Mouse (Mus musculus) ovary, postnatal 14 days (tissue): ENCODE measurements at regions not wholly inside any gene's neighbourhood (a gene's known extent, or its start where the extent isn't known, plus 50 kb on each side); places are given as distances from the start of the nearest gene placed in this dataset.

ENCODE experiments used
- DNase-seq: peaks from one replicate; pipeline ENCODE4 v3.0.0; 2022; ENCODE audit warnings: low spot score

- DNase-seq: no peak
Observed at GRCm38 (mm10) chr2:9267675-9268074, 613.4 kb upstream of the 4930412O13Rik start.

- DNase-seq: no peak
Observed at GRCm38 (mm10) chr2:9283441-9283840, 597.6 kb upstream of the 4930412O13Rik start.

DNA sequence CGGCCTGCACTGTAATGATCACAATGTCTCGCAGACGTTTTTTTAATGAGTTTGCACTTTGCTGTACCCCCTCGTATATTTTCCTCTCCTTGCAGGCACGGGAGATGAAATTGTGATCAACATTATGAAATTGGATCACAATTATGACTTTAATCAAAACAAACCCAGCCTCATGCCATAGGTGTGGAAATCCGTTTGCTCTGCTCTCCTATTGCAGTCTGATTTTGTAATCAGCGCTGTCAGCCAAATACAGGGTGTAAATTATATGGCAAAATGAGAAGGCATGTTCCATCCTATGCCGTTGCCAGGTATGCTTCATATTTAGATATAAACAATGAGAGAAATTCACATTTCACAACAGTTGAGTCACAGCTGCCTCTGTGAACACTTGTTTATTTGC lies 595.3 kb upstream of the 4930412O13Rik start:
- DNase-seq: no peak

DNA sequence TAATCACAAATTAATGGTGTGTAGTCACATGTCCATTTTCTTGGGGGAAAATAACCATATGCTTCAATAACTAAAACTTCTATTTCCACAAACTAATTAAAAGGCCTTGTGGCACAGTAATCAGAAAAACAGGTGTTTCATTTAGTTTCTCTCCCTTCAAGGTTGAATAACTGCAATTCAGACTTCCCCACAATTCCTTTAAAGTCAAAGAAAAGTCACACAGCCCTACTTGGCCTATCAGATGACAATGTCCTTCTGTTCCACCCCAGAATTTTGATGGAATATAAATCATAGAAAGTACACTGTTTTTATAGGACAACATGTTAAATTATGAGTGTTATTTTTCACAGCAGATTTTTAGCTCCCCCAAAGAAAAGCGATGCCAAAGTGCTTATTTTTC lies 594.0 kb upstream of the 4930412O13Rik start:
- DNase-seq: no peak

- no peak for DNase-seq
Observed at GRCm38 (mm10) chr2:9287623-9288022, 593.4 kb upstream of the 4930412O13Rik start.

- DNase-seq: no peak
Observed at GRCm38 (mm10) chr2:9331630-9332352, 549.3 kb upstream of the 4930412O13Rik start.

GRCm38 (mm10) chr2:9348982-9349381 lies 532.1 kb upstream of the 4930412O13Rik start:
- no peak for DNase-seq

DNA sequence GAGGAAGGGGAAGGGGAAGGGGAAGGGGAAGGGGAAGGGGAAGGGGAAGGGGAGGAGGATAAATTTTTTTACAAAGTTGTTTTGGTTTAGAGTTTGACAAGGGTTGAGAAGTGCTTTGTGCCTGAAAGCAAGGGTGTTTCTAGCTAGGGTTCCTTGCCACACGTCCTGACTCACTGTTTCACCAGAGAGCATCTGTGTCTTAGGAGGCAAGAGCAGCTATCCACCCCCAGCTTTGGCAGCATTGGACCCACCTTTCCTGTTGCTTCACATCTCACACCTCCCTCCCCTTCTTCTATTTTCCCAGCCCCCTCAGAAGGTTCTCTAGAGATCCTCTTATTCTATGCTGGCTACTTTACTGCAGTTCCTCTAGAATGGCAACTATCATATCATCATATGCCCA lies 531.1 kb upstream of the 4930412O13Rik start:
- no peak for DNase-seq

DNA sequence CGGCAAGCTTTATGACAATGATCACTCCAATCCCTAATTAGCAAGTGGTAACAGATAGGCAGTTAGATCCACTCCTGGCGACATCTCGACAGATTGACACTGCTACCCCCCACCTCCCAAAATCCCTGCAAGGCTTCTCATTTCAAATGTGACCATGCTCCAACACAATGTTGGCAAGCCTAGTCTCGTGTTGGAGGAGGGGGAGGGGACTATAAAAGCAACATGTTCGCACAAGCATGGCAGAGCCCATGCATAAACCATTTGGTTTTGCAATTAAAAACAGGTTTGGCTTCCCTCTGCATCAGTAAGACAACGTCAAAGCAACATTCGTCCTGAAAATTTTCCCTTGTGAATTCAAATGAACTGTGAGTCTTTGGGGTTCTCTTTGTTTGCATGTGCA lies 528.9 kb upstream of the 4930412O13Rik start:
- no peak for DNase-seq

DNA sequence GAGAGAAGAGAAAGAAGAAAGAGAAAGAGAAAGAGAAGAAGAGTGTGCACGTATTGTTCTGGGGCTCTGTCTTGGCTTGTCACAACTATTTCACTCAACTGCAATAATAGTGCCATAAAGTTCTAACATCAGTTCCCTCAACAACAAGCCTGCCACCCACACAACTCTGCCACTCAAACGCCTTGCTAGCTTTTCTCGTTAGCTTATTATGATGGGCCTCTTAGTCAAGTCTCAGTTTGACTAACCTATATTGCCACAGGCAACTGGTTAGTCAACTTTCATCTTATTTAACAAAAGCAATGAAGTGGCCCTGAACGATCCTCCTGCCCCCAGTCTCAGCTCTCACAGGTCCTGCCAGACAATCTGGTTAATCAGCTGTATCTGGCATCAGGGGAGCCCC lies 521.0 kb upstream of the 4930412O13Rik start:
- no peak for DNase-seq

- no peak for DNase-seq
Observed at GRCm38 (mm10) chr2:9367801-9368584, 513.1 kb upstream of the 4930412O13Rik start.

DNA sequence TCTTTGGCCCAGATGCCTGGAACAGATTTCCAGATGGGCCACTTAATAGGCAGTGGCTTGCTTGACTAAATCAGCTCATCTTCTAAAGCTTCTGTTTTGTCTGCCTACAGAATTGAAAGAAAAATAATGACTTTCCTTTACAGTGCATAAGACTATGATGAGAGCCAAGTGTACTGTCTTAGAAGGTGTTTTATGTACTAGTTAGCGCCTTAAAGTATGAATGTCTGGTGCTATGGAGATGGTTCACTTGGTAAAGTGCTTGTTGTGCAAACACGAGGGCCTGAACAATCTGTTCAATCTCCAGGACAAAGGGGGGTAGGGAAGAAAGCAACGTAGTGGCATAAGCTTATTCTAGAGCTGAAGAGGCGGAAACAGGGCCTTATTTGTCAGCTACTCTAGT lies 511.5 kb upstream of the 4930412O13Rik start:
- DNase-seq: no peak

DNA sequence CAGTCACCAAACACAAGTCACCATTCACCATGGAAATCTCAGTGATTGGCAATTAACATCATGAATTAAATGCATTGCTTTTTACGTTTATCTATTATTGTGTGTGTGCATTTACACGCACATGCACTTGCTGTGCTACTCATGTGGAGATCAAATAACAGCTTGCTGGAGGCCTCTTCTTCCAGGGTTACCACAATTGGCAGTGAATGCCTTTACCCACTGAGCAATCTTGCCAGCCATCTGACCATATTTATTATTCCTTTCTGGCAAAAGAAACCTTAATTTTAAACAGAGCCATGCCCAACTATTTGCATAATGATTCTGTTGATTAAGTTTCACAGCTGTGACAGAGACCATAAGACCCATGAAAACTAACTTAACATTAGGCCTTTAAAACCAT lies 494.5 kb upstream of the 4930412O13Rik start:
- DNase-seq: no peak

DNA sequence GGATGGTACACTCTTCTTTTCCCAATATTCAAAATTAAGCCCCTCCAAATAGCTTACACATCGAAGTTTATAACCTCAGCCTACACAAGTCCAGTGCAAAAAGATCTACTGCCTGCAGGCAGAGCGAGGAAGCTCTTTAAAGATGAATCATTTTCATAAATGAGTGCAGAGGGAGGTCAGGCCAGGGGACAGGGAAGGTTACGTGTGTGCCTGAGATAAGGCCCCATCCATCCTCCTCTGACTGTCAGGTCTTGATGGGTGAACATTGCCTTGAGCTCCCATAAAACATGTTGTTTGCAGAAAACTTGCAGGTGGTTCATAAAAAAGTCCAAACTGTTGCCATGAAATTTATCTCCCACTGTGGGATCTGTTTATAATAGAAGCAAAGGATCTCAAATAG lies 493.0 kb upstream of the 4930412O13Rik start:
- DNase-seq: no peak

- no peak for DNase-seq
Observed at GRCm38 (mm10) chr2:9395379-9395999, 485.6 kb upstream of the 4930412O13Rik start.

- no peak for DNase-seq
Observed at GRCm38 (mm10) chr2:9401461-9401860, 479.6 kb upstream of the 4930412O13Rik start.

GRCm38 (mm10) chr2:9402281-9402680 lies 478.8 kb upstream of the 4930412O13Rik start:
- DNase-seq: no peak

DNA sequence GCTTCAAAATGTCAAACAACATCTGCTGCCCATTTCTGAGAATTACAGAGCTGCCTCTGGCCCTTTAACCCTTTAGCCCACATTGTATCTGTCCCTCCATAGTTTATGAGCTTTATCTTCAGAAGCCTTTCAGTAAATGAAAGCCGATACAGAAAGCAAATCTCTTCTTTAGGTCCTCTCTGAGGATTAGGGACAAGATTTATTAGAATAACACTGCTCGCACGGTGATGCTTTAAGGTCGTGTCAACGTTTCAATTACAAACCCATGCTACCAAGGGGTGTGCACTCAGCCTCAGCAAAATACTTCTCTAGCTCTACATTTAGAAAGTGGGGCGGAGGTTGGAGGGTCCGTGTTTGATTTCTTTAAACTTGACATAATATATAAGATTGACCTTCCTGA lies 472.0 kb upstream of the 4930412O13Rik start:
- no peak for DNase-seq

DNA sequence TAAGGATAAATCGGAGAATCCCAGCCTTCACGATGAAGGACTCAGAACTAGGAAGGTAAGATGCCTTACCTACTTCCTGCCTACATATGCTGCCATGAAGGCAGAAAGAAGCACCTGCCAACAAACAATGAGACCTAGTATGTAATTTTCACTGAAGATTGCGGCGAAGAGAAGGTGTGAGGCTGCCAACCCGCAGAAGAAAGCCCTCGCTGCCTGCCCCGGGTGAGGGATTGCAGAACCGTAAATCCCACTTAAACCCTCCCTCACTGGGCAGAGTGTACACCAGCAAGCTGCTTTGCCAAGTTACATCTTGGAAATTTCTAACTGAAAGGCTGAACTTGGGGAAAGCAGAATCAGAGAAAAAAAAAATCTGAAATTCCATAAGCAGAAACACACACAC lies 458.4 kb upstream of the 4930412O13Rik start:
- DNase-seq: no peak

GRCm38 (mm10) chr2:9423534-9423933 lies 457.5 kb upstream of the 4930412O13Rik start:
- no peak for DNase-seq

DNA sequence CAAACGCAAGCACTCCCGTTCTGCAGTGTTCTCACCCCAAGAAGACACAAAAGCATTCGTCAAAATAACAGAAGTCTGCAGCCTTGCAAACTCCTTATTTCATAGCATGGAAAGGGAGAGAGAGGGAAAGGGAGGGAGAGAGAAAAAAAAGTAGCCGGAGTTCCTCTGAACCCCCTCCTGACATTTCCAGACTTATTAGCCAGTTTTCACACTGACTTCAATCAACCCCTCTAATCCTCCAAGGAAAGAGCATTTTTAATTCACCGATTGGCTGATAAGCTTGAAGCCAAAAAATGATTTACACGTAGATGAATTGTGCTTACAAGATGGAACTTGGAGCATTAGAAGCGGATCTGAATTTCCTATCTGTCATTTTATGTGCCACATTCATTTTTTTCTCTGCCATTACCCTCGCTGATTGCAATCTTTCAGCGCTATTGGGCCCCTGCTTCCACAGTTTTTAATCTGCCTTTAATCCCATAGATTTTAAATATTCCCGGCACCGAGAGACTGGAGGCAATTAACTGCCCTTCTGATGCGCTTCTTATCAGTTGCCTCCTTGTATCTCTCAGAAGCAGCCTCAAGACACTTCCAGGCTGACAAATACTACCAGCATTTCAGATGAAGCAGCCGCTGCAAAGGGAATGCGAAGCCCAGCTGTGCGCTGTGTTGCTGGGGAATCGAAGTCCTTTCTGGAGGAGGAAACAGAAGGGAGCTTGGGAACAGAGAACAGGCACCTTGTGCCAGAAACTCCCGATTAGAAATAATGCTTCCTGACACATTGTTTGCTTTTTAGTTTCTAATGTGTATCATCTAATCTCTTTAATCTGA lies 447.7 kb upstream of the 4930412O13Rik start:
- DNase-seq: no peak

DNA sequence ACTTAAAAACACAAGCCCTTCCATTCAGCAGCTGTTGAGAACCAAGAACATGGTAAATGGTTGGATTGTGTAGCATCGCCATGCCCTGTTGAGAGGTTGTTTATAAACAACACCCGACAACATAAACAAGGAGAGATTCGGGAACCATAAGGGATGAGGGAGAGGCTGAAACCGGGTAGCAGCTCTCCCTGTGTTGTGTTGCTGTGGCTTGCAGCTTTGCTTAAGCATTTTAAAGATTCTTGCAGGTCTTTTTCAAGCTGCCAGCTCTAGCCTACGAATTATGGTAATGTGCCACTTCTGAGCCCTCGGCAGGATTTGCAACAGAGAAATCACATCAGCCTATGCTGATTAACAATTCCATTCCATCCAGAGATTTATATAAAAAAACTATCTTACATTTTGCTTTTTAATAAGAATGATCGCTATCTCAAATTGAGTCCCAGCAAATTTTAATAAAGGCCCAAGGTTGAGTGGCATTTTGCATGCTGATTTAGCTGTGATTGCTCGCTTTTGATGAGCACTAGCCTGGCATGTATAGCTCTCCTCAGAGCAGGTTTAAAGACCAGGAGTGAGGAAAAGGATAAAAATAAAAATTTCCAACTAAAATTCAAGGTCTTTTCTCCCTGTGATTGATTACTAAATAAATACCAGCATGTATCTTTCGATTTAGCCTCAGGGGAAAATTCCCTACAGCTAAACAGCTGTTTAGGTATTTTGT lies 445.7 kb upstream of the 4930412O13Rik start:
- no peak for DNase-seq
